Mouse (Mus musculus) left cerebral cortex, postnatal 36 days (tissue): ENCODE measurements at regions not wholly inside any gene's neighbourhood (a gene's known extent, or its start where the extent isn't known, plus 50 kb on each side); places are given as distances from the start of the nearest gene placed in this dataset.

Experiments used
- DNase-seq, 2 experiments: peaks; one replicate each; pipeline ENCODE4 v3.0.0; 2021 to 2022; ENCODE audit warnings: low spot score in 2 of 2, mixed read lengths in 1 of 2
- intact Hi-C: fragments of 180-260 bp; cut with DNase I; formaldehyde crosslinking; loops from one replicate; pipeline ENCODE4 v1.15.1; 2025

GRCm38 (mm10) chr4:105961686-105962360 is 172.2 kb downstream of the Gm12728 start:
- DNase-seq = no peak
- intact Hi-C loops = no loop called here

DNA sequence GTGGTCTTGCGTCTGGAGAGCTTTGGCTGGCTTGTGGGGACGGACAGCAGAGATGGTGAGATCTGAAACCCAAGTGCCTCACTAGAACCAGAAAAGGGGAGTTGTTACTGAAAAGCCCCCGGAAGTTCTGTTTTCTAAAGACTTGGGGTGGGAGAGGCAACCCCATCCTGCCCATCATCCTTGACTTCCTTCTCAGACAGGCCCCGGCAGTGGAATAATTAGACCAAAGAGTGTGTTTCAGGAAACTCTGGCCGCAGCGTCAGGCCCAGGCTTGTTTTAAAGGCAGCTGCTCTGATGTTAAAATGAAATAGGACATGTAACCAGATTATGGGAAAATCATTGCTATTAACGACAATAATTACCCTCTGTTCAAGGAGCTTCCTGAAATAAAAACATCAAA is 172.9 kb downstream of the Gm12728 start:
- intact Hi-C loops = no loop called here
- no peak for DNase-seq

- intact Hi-C loops = no loop called here
- no peak for DNase-seq
Measured at GRCm38 (mm10) chr4:105968324-105968723, 178.7 kb downstream of the Gm12728 start.

DNA sequence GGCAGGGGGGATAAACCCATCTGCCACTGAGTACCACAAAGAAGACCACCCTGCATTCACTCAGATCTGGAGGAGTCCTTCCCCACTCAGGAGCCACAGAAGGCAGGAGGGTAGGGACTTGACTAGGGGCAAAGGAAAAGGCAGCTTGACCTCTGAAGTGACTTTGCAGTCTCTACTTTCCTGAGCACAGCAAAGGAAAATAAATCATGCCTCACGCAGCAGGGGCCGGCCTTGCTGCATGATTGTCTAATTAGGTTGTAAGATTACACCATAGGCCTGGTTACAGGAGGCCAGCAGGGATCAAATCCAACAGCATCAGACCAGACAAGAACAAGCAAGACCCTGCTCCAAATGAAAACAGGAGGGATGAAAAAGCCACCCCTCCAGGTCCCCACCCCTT is 180.0 kb downstream of the Gm12728 start:
- intact Hi-C loops = no loop called here
- no peak for DNase-seq

DNA sequence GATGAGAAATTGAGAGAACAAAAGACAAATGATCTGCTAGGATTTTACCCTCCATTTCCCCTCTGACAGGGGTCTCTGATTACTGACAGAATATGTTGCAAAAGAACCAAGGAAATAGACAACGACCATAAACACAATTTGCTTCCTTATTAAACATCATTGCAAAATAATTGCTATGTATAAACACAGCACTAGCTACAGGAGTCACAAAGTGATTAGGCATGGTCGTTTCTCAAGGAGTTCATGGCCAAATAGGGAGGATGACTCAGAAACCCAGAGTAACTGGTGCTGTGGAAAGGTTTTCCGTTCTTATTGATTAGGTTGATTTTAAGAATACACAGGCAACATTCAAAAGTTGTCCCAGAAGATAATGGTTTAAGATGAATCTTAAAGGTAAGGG is 180.4 kb downstream of the Gm12728 start:
- intact Hi-C loops = no loop called here
- no peak for DNase-seq

- intact Hi-C loops = no loop called here
- DNase-seq = no peak
Measured at GRCm38 (mm10) chr4:105972736-105973135, 183.1 kb downstream of the Gm12728 start.

DNA sequence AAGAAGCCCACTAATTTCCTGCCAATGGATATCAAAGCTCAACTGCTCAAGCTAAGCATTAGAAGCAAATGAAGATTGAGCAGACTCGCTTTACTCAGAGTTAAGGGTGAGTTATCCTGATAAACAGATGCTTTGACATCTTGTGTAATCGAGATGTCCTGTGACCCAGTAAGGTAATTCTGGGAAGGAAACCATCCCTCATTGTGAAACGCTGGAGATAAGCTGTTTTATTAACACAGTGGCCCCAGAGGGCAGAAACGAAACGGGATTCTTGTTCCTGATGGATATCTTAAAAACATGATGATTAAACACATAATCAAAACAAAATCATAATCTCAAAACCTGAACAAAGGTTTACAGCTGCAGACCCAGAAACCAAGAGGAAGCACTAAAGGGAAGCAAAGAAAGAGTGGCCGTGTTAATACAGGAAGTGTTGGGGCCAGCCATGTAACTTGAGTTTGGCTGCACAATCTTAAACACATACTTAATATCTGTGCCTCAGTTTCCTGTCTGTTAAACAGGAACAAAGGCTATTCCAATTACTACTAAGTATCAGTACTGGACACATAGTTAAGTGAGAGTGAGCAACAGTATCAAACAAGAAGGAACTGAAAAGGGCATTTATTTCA is 184.2 kb downstream of the Gm12728 start:
- no peak for DNase-seq
- intact Hi-C loops = no loop called here

DNA sequence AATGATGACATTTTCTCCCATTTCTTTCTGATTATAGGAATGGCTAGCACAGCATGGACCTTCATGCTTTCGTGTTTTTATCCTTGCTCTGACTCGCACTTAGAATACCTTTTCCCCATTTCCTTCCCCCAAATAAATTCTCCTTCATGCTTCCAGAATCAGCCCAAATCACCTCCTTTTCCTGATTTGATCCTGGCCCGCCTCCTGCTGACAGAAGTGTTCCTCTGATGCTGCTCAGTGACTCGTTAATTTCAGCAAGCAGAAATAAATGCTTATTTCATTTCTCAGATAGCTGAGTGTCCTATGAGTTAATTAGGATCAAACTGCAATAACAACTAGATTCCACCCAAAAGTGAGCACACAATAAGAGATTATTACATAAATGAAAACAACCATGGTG is 185.3 kb downstream of the Gm12728 start:
- DNase-seq = no peak
- intact Hi-C loops = no loop called here

DNA sequence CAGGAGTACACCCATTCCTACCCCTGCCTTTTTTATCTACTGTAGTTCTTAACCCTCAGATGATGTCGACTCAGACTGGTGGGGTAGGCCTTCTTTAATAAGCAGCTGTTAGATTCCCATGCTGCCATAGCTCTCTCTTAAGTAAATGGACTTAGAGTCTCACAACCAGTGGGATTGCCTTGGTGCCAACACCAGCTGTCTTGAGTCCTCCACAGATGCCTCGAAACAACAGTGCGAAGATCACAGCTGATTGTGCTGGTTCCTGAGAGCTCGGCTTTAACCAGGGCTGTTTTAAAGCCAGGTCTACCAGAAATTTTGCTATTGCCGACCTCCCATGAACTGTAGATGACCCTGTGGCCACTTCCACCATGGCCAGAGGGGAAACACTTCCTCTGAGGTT is 189.4 kb downstream of the Gm12728 start:
- intact Hi-C loops = no loop called here
- no peak for DNase-seq

- DNase-seq = no peak
- intact Hi-C loops = no loop called here
Measured at GRCm38 (mm10) chr4:105983018-105983417, 193.3 kb downstream of the Gm12728 start.

GRCm38 (mm10) chr4:105987963-105988602 is 198.4 kb downstream of the Gm12728 start:
- intact Hi-C loops = no loop called here
- DNase-seq = no peak

GRCm38 (mm10) chr4:105992581-105993127 is 203.0 kb downstream of the Gm12728 start:
- intact Hi-C loops = no loop called here

DNA sequence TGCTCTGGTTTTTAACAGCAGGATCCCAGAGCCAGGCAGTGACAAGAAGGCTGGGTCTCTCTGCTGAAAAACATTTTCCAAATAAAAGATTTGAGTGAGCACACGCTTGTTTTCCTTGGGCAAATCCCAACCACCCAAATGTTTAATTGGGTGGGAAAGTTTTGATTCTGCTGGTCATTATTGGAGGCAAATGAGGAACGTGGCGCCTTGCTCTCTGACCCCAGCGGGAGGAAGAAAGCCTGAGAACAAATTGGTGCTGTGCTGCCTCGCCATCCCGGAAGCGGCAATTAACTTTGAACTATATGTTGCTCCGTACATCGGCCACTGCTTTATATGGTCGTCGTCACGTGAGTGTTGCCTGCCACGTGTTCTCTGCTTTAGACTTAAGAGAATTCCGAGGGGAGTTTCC is 204.7 kb downstream of the Gm12728 start:
- no peak for DNase-seq
- intact Hi-C loops = no loop called here

More at GRCm38 (mm10) chr4:105992581-105993127, 203.0 kb downstream of the Gm12728 start:
- DNase-seq = no peak

DNA sequence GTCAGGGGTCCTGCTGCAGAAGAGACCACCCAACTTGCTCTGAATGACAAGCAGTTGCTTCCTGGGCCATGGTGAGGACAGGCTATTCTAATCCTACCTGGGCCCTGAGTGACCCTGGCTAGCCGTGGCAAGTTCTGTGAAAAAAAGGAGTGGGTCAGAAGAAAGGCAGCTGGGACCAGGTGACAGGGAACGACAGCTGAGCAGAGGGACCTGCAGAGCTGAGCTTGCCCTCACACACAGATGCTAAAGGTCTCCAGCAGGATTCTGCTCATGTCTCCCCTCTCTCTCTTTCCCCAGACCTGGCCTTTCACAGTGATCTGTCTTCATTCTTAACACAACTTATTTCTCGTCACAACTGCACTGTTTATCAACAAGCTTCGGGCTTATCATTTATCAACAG is 206.4 kb downstream of the Gm12728 start:
- intact Hi-C loops = no loop called here
- DNase-seq = no peak

GRCm38 (mm10) chr4:105996893-105997630 is 207.4 kb downstream of the Gm12728 start:
- intact Hi-C loops = no loop called here
- peak in 1 of 2 experiments; percentile 5 for DNase-seq

- intact Hi-C loops = no loop called here
- no peak for DNase-seq
Measured at GRCm38 (mm10) chr4:106002516-106002915, 212.8 kb downstream of the Gm12728 start.

DNA sequence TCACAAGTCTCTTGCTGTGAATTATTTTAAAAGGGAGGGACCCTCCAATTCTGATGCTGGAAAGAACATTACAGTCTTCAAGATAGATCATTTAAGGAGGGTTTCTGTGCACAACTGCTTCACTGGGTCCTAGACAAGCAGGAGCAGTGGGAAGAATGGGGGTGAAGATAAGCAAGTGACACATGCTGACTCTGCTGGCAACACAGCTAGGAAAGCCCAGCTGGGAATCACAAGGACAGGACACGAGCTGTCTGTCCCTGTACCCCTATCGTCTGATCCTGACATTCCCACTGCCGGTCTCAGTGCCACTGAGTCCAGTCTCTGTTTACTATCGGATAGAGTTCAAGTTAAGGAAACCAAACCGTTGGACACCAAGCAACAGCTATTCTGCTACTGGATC is 216.3 kb downstream of the Gm12728 start:
- intact Hi-C loops = no loop called here
- no peak for DNase-seq

- peak in 1 of 2 experiments; percentile 7 for DNase-seq
- intact Hi-C loops = no loop called here
Measured at GRCm38 (mm10) chr4:106007334-106008190, 217.9 kb downstream of the Gm12728 start.

GRCm38 (mm10) chr4:106017065-106017646 is 227.5 kb downstream of the Gm12728 start:
- no peak for DNase-seq
- intact Hi-C loops = no loop called here
